Comparison of ENCODE assay signal across 14 mouse cellular contexts in the genomic region with DNA sequence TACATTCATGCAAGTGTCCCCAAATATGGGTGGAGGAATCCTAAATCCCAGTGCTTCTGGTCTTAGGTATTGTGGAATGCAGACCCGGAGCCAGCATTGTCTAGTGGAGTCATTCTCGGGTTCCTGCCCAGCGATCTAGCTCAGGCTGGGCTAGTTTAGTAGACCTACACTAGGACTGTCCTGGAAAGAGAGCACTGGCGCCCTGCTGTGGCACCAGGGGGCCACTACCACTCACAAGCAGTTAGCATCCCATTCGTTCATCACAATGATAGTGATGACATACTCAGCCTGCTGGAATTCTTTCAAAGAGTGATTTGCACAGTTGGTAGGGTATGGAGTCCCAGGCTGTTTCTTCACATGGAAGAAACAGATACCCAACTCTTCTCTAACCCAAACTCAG. TPM values are rescaled to one million over a fixed set of nuclear protein-coding genes. Genes with fewer than 3 reads are reported as not detected.
DNase-seq lines count a peak whose midpoint lies in the region; ATAC-seq and TF ChIP-seq lines count a peak whose summit lies in the region.
"Had no signal": no experiment of that assay in that cellular context is flagged by ENCODE, and none has a peak within 500 bp of the region (broad histone marks: within the 10 kb centered on the region; RNA-seq: fewer than 3 reads in every experiment).

No protein-coding gene starts in this region.

- H3K9me3 ChIP-seq in heart, postnatal 0 days (replicated peaks; ENCODE audit: control insufficient read depth, low read length), result no peaks in the 10 kb centered on the region
- H3K9me3 ChIP-seq in heart, embryonic 11.5 days (replicated peaks; ENCODE audit: control insufficient read depth, low read length), result no peaks in the 10 kb centered on the region
- no peaks in the 10 kb centered on the region for H3K9me3 ChIP-seq in kidney, embryonic 14.5 days (ENCODE audit: control insufficient read depth, low read length)
- no peaks in the 10 kb centered on the region for H3K9me3 ChIP-seq in ES-Bruce4 (replicated peaks; ENCODE audit: control insufficient read depth, insufficient read depth, low read length, poor library complexity, severe bottlenecking)
- H3K9me3 ChIP-seq: lung, embryonic 15.5 days; neural tube, embryonic 12.5 days had no signal

- DNase-seq in heart, postnatal 0 days (ENCODE audit: low spot score), result no peak
- peak; percentile 34 for DNase-seq in kidney, postnatal 14 days
- peak; percentile 34 to 55 for DNase-seq in kidney, postnatal 25 days
- DNase-seq in retina, postnatal 1 day, result no peak
- no peak for DNase-seq in right cerebral cortex, postnatal 36 days (ENCODE audit: low spot score in 2 of 2)
- DNase-seq: adrenal gland, postnatal 14 days; cerebellum, adult 2 months had no signal

- 33% methylated on average over 5 of the region's 5 CpGs for WGBS in heart, postnatal 0 days
- WGBS in heart, embryonic 11.5 days (ENCODE audit: insufficient replicate concordance), result 42% methylated on average over 5 of the region's 5 CpGs
- WGBS in kidney, embryonic 14.5 days, result 58% methylated on average over 5 of the region's 5 CpGs

- no peaks in the 10 kb centered on the region for H3K4me1 ChIP-seq in heart, postnatal 0 days (ENCODE audit: control insufficient read depth, insufficient read depth)
- H3K4me1 ChIP-seq in heart, embryonic 11.5 days (ENCODE audit: control insufficient read depth, insufficient read depth, low read length), result peaks cover 3% of the 10 kb centered on the region; the same call in 1 of the 2 replicates
- H3K4me1 ChIP-seq in kidney, embryonic 14.5 days (ENCODE audit: control insufficient read depth, insufficient read depth, low read length), result peaks cover 7% of the 10 kb centered on the region
- no peaks in the 10 kb centered on the region for H3K4me1 ChIP-seq in ES-Bruce4 (ENCODE audit: control insufficient read depth, insufficient read depth, low read length)

- H3K27me3 ChIP-seq in heart, postnatal 0 days (ENCODE audit: control insufficient read depth, insufficient read depth, low read length), result peaks cover 47% of the 10 kb centered on the region
- peaks cover 48% of the 10 kb centered on the region for H3K27me3 ChIP-seq in heart, embryonic 11.5 days (ENCODE audit: control insufficient read depth, insufficient read depth, low read length)
- H3K27me3 ChIP-seq in kidney, embryonic 14.5 days (ENCODE audit: control insufficient read depth, insufficient read depth, low read length), result peaks cover 38% of the 10 kb centered on the region
- peaks cover 18% of the 10 kb centered on the region for H3K27me3 ChIP-seq in ES-Bruce4 (ENCODE audit: control insufficient read depth, insufficient read depth, low read length, poor library complexity, severe bottlenecking)

- peak; percentile 63 for TF ChIP-seq CTCF in heart, postnatal 0 days (IDR thresholded peaks at IDR 0.05; ENCODE audit: low read depth)
- TF ChIP-seq CTCF in ES-Bruce4 (IDR thresholded peaks at IDR 0.05; ENCODE audit: low read depth, low read length), result peak; percentile 44

- no peak overlapping the region for H3K27ac ChIP-seq in heart, postnatal 0 days (ENCODE audit: low read depth)
- no peak overlapping the region for H3K27ac ChIP-seq in heart, embryonic 11.5 days (ENCODE audit: low read depth, low read length)
- no peak overlapping the region for H3K27ac ChIP-seq in kidney, embryonic 14.5 days (ENCODE audit: low read depth, low read length)
- no peak overlapping the region for H3K27ac ChIP-seq in ES-Bruce4 (ENCODE audit: insufficient read depth, low read length)
- H3K27ac ChIP-seq: lung, embryonic 15.5 days; neural tube, embryonic 12.5 days had no signal

- H3K4me2 ChIP-seq in heart, postnatal 0 days (ENCODE audit: low read depth, low read length), result no peak overlapping the region
- H3K4me2 ChIP-seq in heart, embryonic 11.5 days, result no peak overlapping the region
- H3K4me2 ChIP-seq in kidney, embryonic 14.5 days (replicated peaks; ENCODE audit: low read depth, low read length), result no peak overlapping the region
- H3K4me2 ChIP-seq: lung, embryonic 15.5 days; neural tube, embryonic 12.5 days had no signal

- TF ChIP-seq POLR2A in ES-Bruce4 (IDR thresholded peaks at IDR 0.05; ENCODE audit: insufficient read depth, low read length), result no peak

- H3K4me3 ChIP-seq in heart, postnatal 0 days (ENCODE audit: low read depth, low read length), result no peak overlapping the region
- H3K4me3 ChIP-seq in heart, embryonic 11.5 days (ENCODE audit: low read depth, low read length), result no peak overlapping the region
- no peak overlapping the region for H3K4me3 ChIP-seq in kidney, embryonic 14.5 days (ENCODE audit: low read length)
- H3K4me3 ChIP-seq in ES-Bruce4 (ENCODE audit: low read depth, low read length), result no peak overlapping the region
- H3K4me3 ChIP-seq: lung, embryonic 15.5 days; neural tube, embryonic 12.5 days had no signal

- no peak for TF ChIP-seq EP300 in heart, postnatal 0 days (IDR thresholded peaks at IDR 0.05; ENCODE audit: low read depth)
- TF ChIP-seq EP300 in ES-Bruce4 (IDR thresholded peaks at IDR 0.05; ENCODE audit: insufficient read depth, low read depth, low read length), result no peak

- no peak overlapping the region for H3K9ac ChIP-seq in heart, postnatal 0 days (replicated peaks; ENCODE audit: low read depth, low read length)
- H3K9ac ChIP-seq in heart, embryonic 11.5 days (ENCODE audit: low read depth, low read length), result no peak overlapping the region
- H3K9ac ChIP-seq in kidney, embryonic 14.5 days (ENCODE audit: low read depth, low read length), result no peak overlapping the region
- no peak overlapping the region for H3K9ac ChIP-seq in ES-Bruce4 (ENCODE audit: low read depth, poor library complexity, severe bottlenecking)
- H3K9ac ChIP-seq: lung, embryonic 15.5 days; neural tube, embryonic 12.5 days had no signal

- no peaks in the 10 kb centered on the region for H3K36me3 ChIP-seq in heart, postnatal 0 days (replicated peaks; ENCODE audit: control insufficient read depth, insufficient read depth, low read length)
- H3K36me3 ChIP-seq in heart, embryonic 11.5 days (ENCODE audit: control insufficient read depth, insufficient read depth, low read length), result no peaks in the 10 kb centered on the region
- H3K36me3 ChIP-seq in kidney, embryonic 14.5 days (ENCODE audit: control insufficient read depth, insufficient read depth, low read length), result no peaks in the 10 kb centered on the region
- H3K36me3 ChIP-seq in ES-Bruce4 (ENCODE audit: control insufficient read depth, insufficient read depth, low read length, poor library complexity, severe bottlenecking), result no peaks in the 10 kb centered on the region
- H3K36me3 ChIP-seq: lung, embryonic 15.5 days; neural tube, embryonic 12.5 days had no signal

- ATAC-seq in heart, postnatal 0 days (ENCODE audit: insufficient read depth, low read depth), result peak; percentile 42; the same call in 1 of the 2 replicates
- ATAC-seq in heart, embryonic 11.5 days (replicated peaks; ENCODE audit: insufficient number of reproducible peaks, low FRiP score, low TSS enrichment), result no peak
- ATAC-seq in kidney, embryonic 14.5 days (ENCODE audit: low FRiP score, low TSS enrichment), result no peak
- ATAC-seq: forebrain, embryonic 14.5 days; hindbrain, embryonic 16.5 days had no signal

RNA-seq across cellular contexts. Expression of gene Slc9a2, which starts 3.1 kb away (rescaled TPM):
- 0.35 and 4.6 TPM in 2 replicates for total RNA-seq in heart, postnatal 0 days (2014; rRNA removed; ENCODE audit: low replicate concordance)
- polyA plus RNA-seq in heart, postnatal 0 days (2015; fragmentation: Nextera tagmentation; extraction: Ambion mirVana), result 0.64 and 0.67 TPM in 2 replicates
- not detected in 2 replicates for polyA plus RNA-seq in heart, embryonic 11.5 days (2014; fragmentation: Nextera tagmentation; extraction: Ambion mirVana)
- 0.74 and 1.2 TPM in 2 replicates for polyA plus RNA-seq in kidney, embryonic 14.5 days (2014; fragmentation: Nextera tagmentation; extraction: Ambion mirVana)
- not detected in 2 replicates for polyA plus RNA-seq in ES-Bruce4 (2011; ENCODE audit: insufficient read depth, insufficient read length, low read depth, missing spikeins)
- total RNA-seq: adrenal gland, postnatal 14 days had no signal
- polyA plus RNA-seq: neural tube, embryonic 12.5 days had no signal

Comparison
In these comparisons a context has a peak if more than half of its experiments do, and no peak if none do; other contexts are left out.
1. DNase-seq: peak in kidney, postnatal 14 days (single experiment) and kidney, postnatal 25 days (2 of 2); none in heart, postnatal 0 days (single experiment), retina, postnatal 1 day (single experiment) and right cerebral cortex, postnatal 36 days (0 of 2).